Comparison of ENCODE assay signal across 8 mouse cellular contexts in genomic region chr11:3539826-3540196, GRCm38 (mm10). TPM values are rescaled to one million over a fixed set of nuclear protein-coding genes. Genes with fewer than 3 reads are reported as not detected.
A peak's percentile ranks its signal among the peaks of the same experiment; 100 is the strongest.
DNase-seq lines count a peak whose midpoint lies in the region; ATAC-seq and TF ChIP-seq lines count a peak whose summit lies in the region.

No protein-coding gene starts in this region.

- ATAC-seq in kidney, postnatal 0 days (replicated peaks; ENCODE audit: low FRiP score, low read depth): no peak
- no peak for ATAC-seq in embryonic facial prominence, embryonic 12.5 days (ENCODE audit: insufficient number of reproducible peaks, insufficient read depth, low FRiP score, low TSS enrichment)
- no peak for ATAC-seq in intestine, embryonic 16.5 days
- ATAC-seq in neural tube, embryonic 12.5 days (ENCODE audit: low FRiP score, low read depth): no peak
- no peak for ATAC-seq in erythroid progenitor cell, adult 5-6 weeks (replicated peaks; ENCODE audit: low FRiP score, poor library complexity, severe bottlenecking)

- H3K4me1 ChIP-seq in kidney, postnatal 0 days (replicated peaks; ENCODE audit: insufficient read depth, low read length): peaks cover 30% of the 10 kb centered on the region
- peaks cover 24% of the 10 kb centered on the region for H3K4me1 ChIP-seq in embryonic facial prominence, embryonic 12.5 days
- H3K4me1 ChIP-seq in intestine, embryonic 16.5 days (ENCODE audit: control insufficient read depth, insufficient read depth, low read length): peaks cover 35% of the 10 kb centered on the region
- H3K4me1 ChIP-seq in neural tube, embryonic 12.5 days: peaks cover 25% of the 10 kb centered on the region

- 77% methylated on average over 4 of the region's 4 CpGs for WGBS in kidney, postnatal 0 days
- 81% methylated on average over 4 of the region's 4 CpGs for WGBS in embryonic facial prominence, embryonic 12.5 days
- 78% methylated on average over 4 of the region's 4 CpGs for WGBS in intestine, embryonic 16.5 days
- WGBS in neural tube, embryonic 12.5 days: 85% methylated on average over 4 of the region's 4 CpGs

- H3K4me3 ChIP-seq in kidney, postnatal 0 days (replicated peaks; ENCODE audit: low read depth, low read length): peak overlapping the region; percentile 67; the same call in 1 of the 2 replicates
- H3K4me3 ChIP-seq in embryonic facial prominence, embryonic 12.5 days: peak overlapping the region; percentile 50
- H3K4me3 ChIP-seq in intestine, embryonic 16.5 days (ENCODE audit: low read length): peak overlapping the region; percentile 62
- no peak overlapping the region for H3K4me3 ChIP-seq in neural tube, embryonic 12.5 days

- no peak for DNase-seq in kidney, postnatal 0 days (ENCODE audit: low spot score)
- no peak for DNase-seq in kidney, postnatal 14 days
- no peak for DNase-seq in urinary bladder, postnatal 25 days (ENCODE audit: low spot score)
- no peak for DNase-seq in spleen, postnatal 14 days (ENCODE audit: low spot score in 2 of 2)

- H3K9me3 ChIP-seq in kidney, postnatal 0 days (replicated peaks; ENCODE audit: low read length): no peaks in the 10 kb centered on the region
- 0 out of 2 replicates have a peak, but pooled peaks cover 7% of the 10 kb centered on the region for H3K9me3 ChIP-seq in embryonic facial prominence, embryonic 12.5 days
- H3K9me3 ChIP-seq in intestine, embryonic 16.5 days (ENCODE audit: control insufficient read depth, low read length): peaks cover 4% of the 10 kb centered on the region; the same call in 1 of the 2 replicates
- H3K9me3 ChIP-seq in neural tube, embryonic 12.5 days: peaks cover 4% of the 10 kb centered on the region; the same call in 1 of the 2 replicates

- peak; percentile 43; the same call in 1 of the 2 replicates for TF ChIP-seq CTCF in kidney, postnatal 0 days (IDR thresholded peaks at IDR 0.05; ENCODE audit: low read depth)

- H3K4me2 ChIP-seq in kidney, postnatal 0 days (ENCODE audit: low read length): peak overlapping the region; percentile 62
- peak overlapping the region; percentile 60 for H3K4me2 ChIP-seq in embryonic facial prominence, embryonic 12.5 days (replicated peaks)
- peak overlapping the region; percentile 91 for H3K4me2 ChIP-seq in intestine, embryonic 16.5 days (ENCODE audit: low read depth, low read length)
- H3K4me2 ChIP-seq in neural tube, embryonic 12.5 days (replicated peaks): peak overlapping the region; percentile 72

- H3K9ac ChIP-seq in kidney, postnatal 0 days (ENCODE audit: low read depth, low read length): no peak overlapping the region
- H3K9ac ChIP-seq in embryonic facial prominence, embryonic 12.5 days: no peak overlapping the region
- peak overlapping the region; percentile 64 for H3K9ac ChIP-seq in intestine, embryonic 16.5 days (ENCODE audit: low read depth, low read length)
- peak overlapping the region; percentile 40; the same call in 1 of the 2 replicates for H3K9ac ChIP-seq in neural tube, embryonic 12.5 days

- H3K27ac ChIP-seq in kidney, postnatal 0 days: no peak overlapping the region
- H3K27ac ChIP-seq in embryonic facial prominence, embryonic 12.5 days: no peak overlapping the region
- H3K27ac ChIP-seq in intestine, embryonic 16.5 days (ENCODE audit: low read length): no peak overlapping the region
- H3K27ac ChIP-seq in neural tube, embryonic 12.5 days: no peak overlapping the region

- no peaks in the 10 kb centered on the region for H3K27me3 ChIP-seq in kidney, postnatal 0 days (ENCODE audit: insufficient read depth, low read length)
- H3K27me3 ChIP-seq in embryonic facial prominence, embryonic 12.5 days: no peaks in the 10 kb centered on the region
- no peaks in the 10 kb centered on the region for H3K27me3 ChIP-seq in intestine, embryonic 16.5 days (replicated peaks; ENCODE audit: control insufficient read depth, insufficient read depth, low read length)
- 0 out of 2 replicates have a peak, but pooled peaks cover 4% of the 10 kb centered on the region for H3K27me3 ChIP-seq in neural tube, embryonic 12.5 days (replicated peaks)

- H3K36me3 ChIP-seq in kidney, postnatal 0 days (ENCODE audit: insufficient read depth, low read length): no peaks in the 10 kb centered on the region
- no peaks in the 10 kb centered on the region for H3K36me3 ChIP-seq in embryonic facial prominence, embryonic 12.5 days
- no peaks in the 10 kb centered on the region for H3K36me3 ChIP-seq in intestine, embryonic 16.5 days (ENCODE audit: control insufficient read depth, insufficient read depth, low read length)
- H3K36me3 ChIP-seq in neural tube, embryonic 12.5 days: no peaks in the 10 kb centered on the region

RNA-seq across cellular contexts. Expression of gene Smtn, which starts 0.6 kb away (rescaled TPM):
- polyA plus RNA-seq in kidney, postnatal 0 days (2015; fragmentation: Nextera tagmentation; extraction: Ambion mirVana): 86.4 and 94.3 TPM in 2 replicates
- 51.0 and 55.7 TPM in 2 replicates for polyA plus RNA-seq in embryonic facial prominence, embryonic 12.5 days (2016; fragmentation: Nextera tagmentation; extraction: Ambion mirVana)
- 78.2 and 80.1 TPM in 2 replicates for polyA plus RNA-seq in intestine, embryonic 16.5 days (2015; fragmentation: Nextera tagmentation; extraction: Ambion mirVana)
- polyA plus RNA-seq in neural tube, embryonic 12.5 days (2016; fragmentation: Nextera tagmentation; extraction: Ambion mirVana): 34.3 and 37.9 TPM in 2 replicates
- total RNA-seq in erythroid progenitor cell, adult 5-6 weeks (2015; ENCODE audit: low replicate concordance): 6.1 TPM in 1 of 2 replicates, not detected in the other
- 0.39 and 2.9 TPM in 2 replicates for total RNA-seq in erythroid progenitor cell, adult 5-6 weeks (2017; ENCODE audit: low replicate concordance)

RNA-seq across cellular contexts. Expression of gene Selenom, which starts 25.3 kb away (rescaled TPM):
- 124 and 125 TPM in 2 replicates for polyA plus RNA-seq in kidney, postnatal 0 days (2015; fragmentation: Nextera tagmentation; extraction: Ambion mirVana)
- polyA plus RNA-seq in embryonic facial prominence, embryonic 12.5 days (2016; fragmentation: Nextera tagmentation; extraction: Ambion mirVana): 102 and 110 TPM in 2 replicates
- polyA plus RNA-seq in intestine, embryonic 16.5 days (2015; fragmentation: Nextera tagmentation; extraction: Ambion mirVana): 182 and 185 TPM in 2 replicates
- 61.8 and 69.1 TPM in 2 replicates for polyA plus RNA-seq in neural tube, embryonic 12.5 days (2016; fragmentation: Nextera tagmentation; extraction: Ambion mirVana)
- 1.8 TPM in 1 of 2 replicates, not detected in the other for total RNA-seq in erythroid progenitor cell, adult 5-6 weeks (2015; ENCODE audit: low replicate concordance)
- 3.3 TPM in 1 of 2 replicates, not detected in the other for total RNA-seq in erythroid progenitor cell, adult 5-6 weeks (2017; ENCODE audit: low replicate concordance)

RNA-seq across cellular contexts. Expression of gene Inpp5j, which starts 35.2 kb away (rescaled TPM):
- 4.5 and 4.7 TPM in 2 replicates for polyA plus RNA-seq in kidney, postnatal 0 days (2015; fragmentation: Nextera tagmentation; extraction: Ambion mirVana)
- polyA plus RNA-seq in embryonic facial prominence, embryonic 12.5 days (2016; fragmentation: Nextera tagmentation; extraction: Ambion mirVana): 0.50 and 0.55 TPM in 2 replicates
- polyA plus RNA-seq in intestine, embryonic 16.5 days (2015; fragmentation: Nextera tagmentation; extraction: Ambion mirVana): 5.6 and 5.9 TPM in 2 replicates
- polyA plus RNA-seq in neural tube, embryonic 12.5 days (2016; fragmentation: Nextera tagmentation; extraction: Ambion mirVana): 1.2 and 1.3 TPM in 2 replicates
- total RNA-seq in erythroid progenitor cell, adult 5-6 weeks (2015; ENCODE audit: low replicate concordance): 1.3 TPM in 1 of 2 replicates, not detected in the other
- total RNA-seq in erythroid progenitor cell, adult 5-6 weeks (2017; ENCODE audit: low replicate concordance): not detected in 2 replicates

RNA-seq across cellular contexts. Expression of gene Pla2g3, which starts 51.7 kb away (rescaled TPM):
- polyA plus RNA-seq in kidney, postnatal 0 days (2015; fragmentation: Nextera tagmentation; extraction: Ambion mirVana): 0.25 and 0.32 TPM in 2 replicates
- 0.36 and 0.57 TPM in 2 replicates for polyA plus RNA-seq in embryonic facial prominence, embryonic 12.5 days (2016; fragmentation: Nextera tagmentation; extraction: Ambion mirVana)
- polyA plus RNA-seq in intestine, embryonic 16.5 days (2015; fragmentation: Nextera tagmentation; extraction: Ambion mirVana): 0.33 and 0.43 TPM in 2 replicates
- polyA plus RNA-seq in neural tube, embryonic 12.5 days (2016; fragmentation: Nextera tagmentation; extraction: Ambion mirVana): 1.0 and 1.3 TPM in 2 replicates
- total RNA-seq in erythroid progenitor cell, adult 5-6 weeks (2015; ENCODE audit: low replicate concordance): not detected in 2 replicates
- not detected in 2 replicates for total RNA-seq in erythroid progenitor cell, adult 5-6 weeks (2017; ENCODE audit: low replicate concordance)

Comparison
In these comparisons a context has a peak if more than half of its experiments do, and no peak if none do; other contexts are left out.
1. H3K9ac ChIP-seq: peak in intestine, embryonic 16.5 days (single experiment) and neural tube, embryonic 12.5 days (single experiment); none in kidney, postnatal 0 days (single experiment) and embryonic facial prominence, embryonic 12.5 days (single experiment).
2. Peak in every context shown above with its lines, with median percentiles within 50 percentile points of each other: H3K4me2 ChIP-seq.